Mouse (Mus musculus) CD4-positive helper T cell, adult 2 months (primary cell): ENCODE data around the gene Cuedc2.

Source experiments
- DNase-seq: peaks from one replicate; pipeline ENCODE4 v3.0.0-alpha.2; 2012; ENCODE audit warnings: low read depth, missing footprints, low spot score

The Cuedc2 gene

GRCm38 (mm10) chr19:46338331-46338936 lies at the start of gene Cuedc2:
Gene Cuedc2, minus strand, starts transcription at chr19:46338702.
- DNase-seq: peak; percentile 94

DNA sequence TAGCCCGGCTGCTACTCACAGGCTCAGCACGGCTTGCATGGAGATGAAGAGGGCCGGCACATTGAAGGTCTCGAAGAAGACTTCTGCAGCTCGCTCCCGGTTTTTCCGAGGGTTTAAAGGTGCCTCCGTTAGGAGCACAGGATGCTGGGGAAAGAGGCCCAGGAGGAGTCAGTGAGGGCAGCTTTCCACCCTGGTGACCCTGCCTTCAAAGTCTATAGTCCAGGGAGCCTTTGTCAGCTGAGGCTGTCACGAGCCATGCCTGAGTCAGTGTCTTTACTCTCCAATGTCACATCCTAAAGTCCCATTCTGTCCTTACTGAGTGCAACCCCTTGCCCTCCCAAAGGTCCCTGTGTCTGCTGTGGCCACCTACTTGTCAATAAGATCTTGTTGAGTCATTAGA lies 43.8 kb upstream of the Cuedc2 start:
- DNase-seq: no peak

DNA sequence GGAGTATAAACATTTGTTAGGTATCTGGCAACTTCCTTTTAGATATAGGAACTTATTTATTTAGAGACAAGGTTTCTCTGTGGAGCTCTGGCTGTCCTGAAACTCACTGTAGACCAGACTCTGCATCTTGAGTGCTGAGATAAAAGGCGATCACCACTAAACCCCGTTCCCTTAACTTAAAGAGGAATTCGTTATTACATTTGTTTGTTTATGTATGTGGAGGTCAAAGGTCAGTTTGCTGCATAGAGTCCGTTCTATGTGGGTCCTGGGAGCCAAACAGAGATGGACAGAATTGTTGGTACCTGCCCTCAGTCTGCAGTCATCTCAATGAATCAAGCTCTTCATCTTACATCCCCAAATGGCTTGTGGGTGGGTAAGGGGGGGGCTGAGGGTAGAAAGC lies 37.4 kb upstream of the Cuedc2 start:
- DNase-seq: no peak

DNA sequence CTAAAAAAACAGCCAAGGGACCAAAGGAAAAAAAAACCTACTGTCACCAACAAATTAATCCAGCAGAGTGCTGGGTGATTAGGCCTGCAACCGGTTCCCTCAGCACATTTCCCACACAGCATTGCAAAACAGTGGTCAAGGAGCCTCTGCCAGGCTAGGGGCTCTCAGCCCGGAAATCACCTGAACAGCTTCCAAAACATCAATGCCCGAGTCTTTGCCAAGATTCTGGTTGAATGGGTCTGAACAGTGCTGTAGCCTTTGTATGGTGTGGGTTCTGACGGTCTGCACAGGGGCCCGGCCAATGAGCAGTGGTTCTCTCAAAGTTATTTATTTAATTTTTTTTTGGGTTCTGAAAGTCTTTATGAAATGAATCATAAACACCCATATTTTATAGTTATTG lies 37.0 kb upstream of the Cuedc2 start:
- no peak for DNase-seq

- DNase-seq: no peak
Observed at GRCm38 (mm10) chr19:46374477-46375088, 36.1 kb upstream of the Cuedc2 start.

DNA sequence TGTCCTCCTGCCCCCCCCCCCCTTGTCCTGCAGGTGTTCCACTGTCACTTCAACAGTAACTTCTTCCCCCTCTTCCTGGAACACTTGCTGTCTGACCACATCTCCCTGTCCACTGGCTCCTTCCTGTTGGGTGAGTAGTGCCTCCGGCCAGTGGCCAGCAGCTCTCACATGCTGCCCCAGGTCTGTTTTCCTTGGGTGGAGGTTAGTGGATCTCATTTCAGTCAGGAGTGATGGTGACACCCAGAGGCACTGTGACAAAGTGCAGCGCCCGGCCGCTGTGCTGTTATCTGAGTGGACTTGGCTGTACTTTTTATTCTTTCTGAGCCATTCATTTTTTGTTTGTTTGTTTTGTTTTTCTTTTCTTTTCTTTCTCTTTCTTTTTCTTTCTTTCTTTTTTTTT lies 30.7 kb upstream of the Cuedc2 start:
- peak; percentile 29 for DNase-seq

GRCm38 (mm10) chr19:46367798-46368590 lies 29.5 kb upstream of the Cuedc2 start:
- DNase-seq: no peak

DNA sequence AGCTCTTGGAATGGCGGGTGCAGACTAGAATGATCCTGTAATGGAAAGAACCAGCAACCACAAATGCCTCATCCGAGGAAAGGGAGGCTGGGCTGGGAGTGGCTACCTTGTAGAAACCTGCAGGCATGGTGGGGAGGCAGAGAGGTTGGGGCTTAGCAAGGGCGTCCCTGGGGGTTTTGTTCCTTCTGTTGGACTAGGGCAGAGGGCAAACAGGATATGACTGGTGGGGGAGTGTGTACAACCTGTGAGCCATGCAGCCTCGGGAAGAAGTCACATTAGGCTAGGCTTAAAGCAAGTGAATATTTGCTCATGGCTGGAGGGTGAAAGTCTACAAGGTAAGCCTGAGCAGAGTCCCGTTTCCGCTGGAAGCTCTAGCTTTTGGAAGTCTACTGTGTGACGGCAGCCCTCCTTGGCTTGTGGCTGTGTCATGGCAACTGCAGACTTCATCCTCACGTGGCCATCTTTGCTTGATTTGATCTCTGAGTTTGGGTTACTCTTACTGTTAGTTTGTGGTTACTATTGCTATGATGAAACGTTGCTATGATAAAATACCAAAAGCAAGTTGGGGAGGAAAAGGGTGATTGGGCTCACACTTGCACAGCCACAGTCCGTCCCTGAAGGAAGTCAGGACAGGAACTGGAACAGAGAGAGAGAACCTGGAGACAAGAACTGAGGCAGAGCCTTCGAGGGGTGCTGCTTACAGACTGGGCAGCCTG lies 24.9 kb upstream of the Cuedc2 start:
- no peak for DNase-seq

DNA sequence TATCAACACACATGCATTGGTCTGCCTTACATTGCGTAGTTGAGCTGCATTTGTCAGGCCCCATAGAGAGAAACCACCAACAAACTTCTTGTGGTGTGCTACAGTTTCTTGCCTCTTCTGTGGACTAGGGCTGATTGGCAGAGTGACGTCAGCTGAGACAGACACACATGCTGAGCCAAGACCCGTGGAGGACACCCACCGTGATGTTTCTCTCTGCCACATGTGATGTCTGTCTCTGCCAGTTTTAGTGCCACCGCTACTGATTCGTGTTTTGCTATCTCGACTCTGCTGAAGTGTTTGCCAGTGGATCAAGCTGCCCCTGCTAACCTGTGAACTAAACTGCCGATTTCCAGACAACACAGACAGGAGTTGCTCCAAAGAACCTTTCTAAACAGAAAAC lies 23.6 kb upstream of the Cuedc2 start:
- no peak for DNase-seq

DNA sequence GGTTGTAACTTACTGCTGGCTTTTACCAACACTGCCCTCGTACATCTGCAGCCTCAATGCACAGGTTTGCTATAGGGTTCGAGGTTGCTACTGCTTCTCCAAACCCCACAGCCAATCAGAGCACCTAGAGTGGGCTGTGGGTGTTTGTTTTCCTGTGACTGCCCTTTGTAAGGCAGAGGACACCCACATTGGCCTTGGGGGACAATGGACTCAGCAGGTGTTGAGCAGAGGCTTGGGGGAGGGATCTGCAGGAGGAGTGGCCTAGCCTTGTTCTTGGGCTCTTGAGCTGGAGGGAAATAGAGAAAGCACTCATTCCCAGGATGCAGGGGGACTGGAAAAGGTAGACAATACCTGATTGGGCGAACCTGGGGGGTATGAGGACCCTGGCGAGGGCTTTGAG lies 19.9 kb upstream of the Cuedc2 start:
- DNase-seq: no peak

DNA sequence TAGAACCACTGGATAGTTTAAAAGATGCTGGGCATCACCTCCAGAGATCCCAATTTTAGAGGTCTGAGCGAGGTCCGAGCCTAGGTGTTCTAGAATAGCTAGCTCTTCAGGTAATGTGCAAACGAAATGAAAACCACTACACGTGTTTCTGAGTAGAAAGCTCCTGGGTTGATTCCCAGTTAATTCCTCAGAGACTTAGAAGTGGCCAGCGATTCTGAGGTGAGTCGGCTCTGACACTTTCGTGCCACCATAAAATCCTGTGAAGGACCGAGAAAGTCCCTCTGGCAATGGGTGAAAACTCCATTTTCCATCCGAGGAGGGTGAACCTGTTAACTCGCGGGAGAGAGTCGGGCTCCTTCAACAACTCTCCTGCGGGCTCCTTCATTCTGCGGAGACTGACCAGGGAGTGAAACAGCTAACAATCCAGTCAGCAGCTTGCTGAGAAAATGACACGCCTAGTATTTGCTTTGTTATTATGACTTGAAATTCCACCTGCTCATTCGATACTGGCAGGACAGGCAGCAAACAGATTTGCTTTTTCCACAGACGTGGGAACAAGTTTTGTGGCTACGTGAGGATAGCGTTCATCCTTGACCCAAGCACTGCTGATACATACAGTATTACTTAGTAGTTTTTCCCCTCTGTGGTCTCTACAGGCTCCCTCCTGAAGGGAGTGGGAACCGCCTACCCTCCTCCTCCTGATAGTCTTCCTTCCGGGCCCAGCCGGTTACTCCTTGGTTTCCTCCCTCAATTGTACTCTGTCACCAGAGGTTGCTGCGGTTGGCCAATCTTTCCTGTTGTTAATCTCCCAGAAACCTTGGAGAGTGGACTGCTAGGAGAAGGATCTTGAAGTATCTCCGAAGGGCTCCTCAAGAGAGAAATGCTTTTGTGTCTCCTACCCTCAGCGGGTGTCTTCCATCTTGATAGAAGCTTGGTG lies 19.1 kb upstream of the Cuedc2 start:
- no peak for DNase-seq

DNA sequence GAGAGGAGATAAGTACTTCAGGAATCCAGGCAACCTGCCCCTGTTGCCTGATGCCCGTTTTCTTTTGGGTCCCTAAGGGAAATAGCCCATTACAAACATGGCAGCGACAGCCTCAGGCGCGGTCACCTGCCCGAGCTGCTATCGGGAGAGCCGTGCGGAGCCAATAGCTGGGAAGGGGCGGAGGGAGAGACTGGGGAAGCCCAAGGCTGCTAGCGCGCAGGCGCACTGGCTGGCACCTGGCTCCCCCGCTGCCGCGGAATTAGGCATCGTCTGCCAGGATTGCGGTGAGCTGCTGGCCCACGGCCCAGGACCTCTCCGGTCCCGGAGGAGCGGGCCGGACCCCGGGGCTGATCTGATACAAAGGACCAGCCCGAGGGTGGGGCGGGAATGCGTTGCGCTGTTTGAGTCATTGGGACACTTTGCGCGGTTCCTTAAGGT lies 18.2 kb upstream of the Cuedc2 start:
- peak; percentile 89 for DNase-seq

DNA sequence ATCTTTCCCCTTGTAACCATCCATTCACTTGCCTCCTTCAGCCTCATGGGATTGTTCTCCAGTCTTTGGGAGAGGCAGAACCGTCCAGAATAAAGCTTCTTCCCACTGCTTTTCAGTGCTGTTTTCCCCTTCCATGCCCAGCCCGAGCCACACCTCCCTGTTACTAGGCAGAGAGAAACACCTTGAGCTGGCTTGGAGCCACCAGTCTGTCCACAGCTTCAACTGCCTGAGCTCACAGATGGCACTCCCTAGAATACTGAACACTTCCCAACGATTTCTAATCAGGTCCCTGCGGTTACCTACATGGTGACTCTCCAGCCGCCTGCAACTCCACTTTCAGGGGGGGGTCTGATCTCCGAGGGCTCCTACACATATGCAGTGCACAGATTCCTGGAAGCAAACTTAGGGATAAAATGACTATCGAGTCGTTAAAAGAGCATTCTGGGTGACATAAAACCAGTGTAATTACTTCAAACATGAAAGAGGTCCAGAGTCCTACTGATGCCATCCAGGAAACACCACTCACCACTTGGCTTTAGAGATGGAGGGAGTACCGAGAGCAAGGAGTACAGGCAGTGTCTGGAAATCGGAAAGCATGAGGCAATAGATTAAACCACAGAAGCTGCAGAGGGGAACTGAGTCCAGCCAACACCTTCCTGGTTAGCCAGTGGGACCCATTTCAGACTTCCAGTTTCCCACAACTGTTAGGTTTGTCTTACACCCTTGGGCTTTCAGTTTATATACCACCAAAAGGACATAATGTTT lies 11.8 kb upstream of the Cuedc2 start, which contains the start of gene 2310034G01Rik:
TSS of gene 2310034G01Rik (minus strand) at position 135 of the 765 bp plus-strand sequence.
- DNase-seq: no peak

- DNase-seq: no peak
Observed at GRCm38 (mm10) chr19:46349550-46349949, 11.0 kb upstream of the Cuedc2 start.

- peak; percentile 87 for DNase-seq
Observed at GRCm38 (mm10) chr19:46348761-46349458, 10.4 kb upstream of the Cuedc2 start.

GRCm38 (mm10) chr19:46347936-46348668 lies 9.6 kb upstream of the Cuedc2 start:
- no peak for DNase-seq

- no peak for DNase-seq
Observed at GRCm38 (mm10) chr19:46347146-46347545, 8.6 kb upstream of the Cuedc2 start.

DNA sequence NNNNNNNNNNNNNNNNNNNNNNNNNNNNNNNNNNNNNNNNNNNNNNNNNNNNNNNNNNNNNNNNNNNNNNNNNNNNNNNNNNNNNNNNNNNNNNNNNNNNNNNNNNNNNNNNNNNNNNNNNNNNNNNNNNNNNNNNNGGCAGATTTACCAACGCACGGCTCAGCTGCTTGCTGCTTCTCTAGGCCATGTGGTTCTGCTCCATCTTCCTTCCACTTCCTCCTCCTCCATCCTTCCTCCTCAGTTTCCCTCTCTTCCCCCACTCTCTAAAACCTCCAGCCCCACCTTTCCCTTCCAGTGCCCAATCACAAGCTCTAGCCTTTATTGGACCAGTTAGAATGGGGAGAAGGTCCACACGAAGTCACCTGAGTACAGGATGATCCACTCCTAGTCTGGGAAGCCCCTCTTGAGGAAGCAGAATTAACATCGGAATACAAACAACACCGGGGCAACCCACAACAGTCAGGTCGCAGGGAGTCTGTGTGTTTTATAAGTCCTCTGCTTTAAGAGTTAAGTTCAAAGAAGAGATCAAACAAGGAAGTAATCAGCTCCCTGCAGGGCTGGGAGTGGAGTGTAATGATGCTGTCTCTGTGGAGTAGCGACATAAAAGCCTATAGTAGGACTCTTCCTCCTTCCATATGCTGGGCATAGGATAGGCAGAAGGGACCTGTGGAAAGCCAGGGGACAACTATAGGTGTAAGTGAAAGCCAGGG lies 6.4 kb upstream of the Cuedc2 start:
- no peak for DNase-seq
